Mouse (Mus musculus): ENCODE measurements around the gene Epc2.

The Epc2 gene

GRCm38 (mm10) chr2:49450931-49451636 is at the start of gene Epc2:
TSS of gene Epc2 (plus strand) at chr2:49451486.
- in situ Hi-C loops (cut with MboI, MseI): no loop called here

GRCm38 (mm10) chr2:49405954-49406353 is 45.3 kb upstream of the Epc2 start:
- in situ Hi-C loops (cut with MboI, MseI): loop anchor here in 1 of 2 experiments (10.0 kb wide), 1 partner anchor 1039 kb away; no protein-coding TSS in a partner anchor

GRCm38 (mm10) chr2:49411685-49412084 is 39.6 kb upstream of the Epc2 start:
- in situ Hi-C loops (cut with MboI, MseI): no loop called here

- in situ Hi-C loops (cut with MboI, MseI): no loop called here
These were observed 38.7 kb upstream of the Epc2 start for GRCm38 (mm10) chr2:49412576-49412975.

- in situ Hi-C loops (cut with MboI, MseI): no loop called here
These were observed 35.4 kb upstream of the Epc2 start for GRCm38 (mm10) chr2:49415868-49416267.

- in situ Hi-C loops (cut with MboI, MseI): no loop called here
These were observed 34.2 kb upstream of the Epc2 start for GRCm38 (mm10) chr2:49417018-49417604.

- in situ Hi-C loops (cut with MboI, MseI): loop anchor here in 1 of 2 experiments (10.0 kb wide), 1 partner anchor 176 kb away; no protein-coding TSS in a partner anchor
These were observed 30.9 kb upstream of the Epc2 start for GRCm38 (mm10) chr2:49420396-49420795.

GRCm38 (mm10) chr2:49423857-49424256 is 27.4 kb upstream of the Epc2 start:
- in situ Hi-C loops (cut with MboI, MseI): loop anchor here in 1 of 2 experiments (10.0 kb wide), 1 partner anchor 179 kb away; no protein-coding TSS in a partner anchor

- in situ Hi-C loops (cut with MboI, MseI): loop anchor here in 1 of 2 experiments (10.0 kb wide), 1 partner anchor 180 kb away; no protein-coding TSS in a partner anchor
These were observed 26.5 kb upstream of the Epc2 start for GRCm38 (mm10) chr2:49424788-49425187.

- in situ Hi-C loops (cut with MboI, MseI): loop anchor here in 1 of 2 experiments (10.0 kb wide), 1 partner anchor 181 kb away; no protein-coding TSS in a partner anchor
These were observed 25.1 kb upstream of the Epc2 start for GRCm38 (mm10) chr2:49426175-49426574.

GRCm38 (mm10) chr2:49431015-49431414 is 20.3 kb upstream of the Epc2 start:
- in situ Hi-C loops (cut with MboI, MseI): loop anchor here in 1 of 2 experiments (10.0 kb wide), 1 partner anchor 1236 kb away; no protein-coding TSS in a partner anchor

- in situ Hi-C loops (cut with MboI, MseI): loop anchor here in 1 of 2 experiments (10.0 kb wide), 1 partner anchor 1238 kb away; no protein-coding TSS in a partner anchor
These were observed 18.1 kb upstream of the Epc2 start for GRCm38 (mm10) chr2:49433211-49433610.

- in situ Hi-C loops (cut with MboI, MseI): loop anchor here in 1 of 2 experiments (10.0 kb wide), 1 partner anchor 49 kb away; no protein-coding TSS in a partner anchor
These were observed 5.0 kb upstream of the Epc2 start for GRCm38 (mm10) chr2:49446238-49446637.

GRCm38 (mm10) chr2:49447586-49448475 is 3.5 kb upstream of the Epc2 start:
- in situ Hi-C loops (cut with MboI, MseI): loop anchor here in 1 of 2 experiments (10.0 kb wide), 1 partner anchor 47 kb away; no protein-coding TSS in a partner anchor

GRCm38 (mm10) chr2:49450467-49450866 is 819 bp upstream of the Epc2 start:
- in situ Hi-C loops (cut with MboI, MseI): no loop called here

GRCm38 (mm10) chr2:49451637-49452211 is 438 bp downstream of the Epc2 start:
- in situ Hi-C loops (cut with MboI, MseI): no loop called here

GRCm38 (mm10) chr2:49452451-49453081 is 1.3 kb downstream of the Epc2 start:
- in situ Hi-C loops (cut with MboI, MseI): no loop called here

GRCm38 (mm10) chr2:49457797-49458196 is 6.5 kb downstream of the Epc2 start:
- in situ Hi-C loops (cut with MboI, MseI): no loop called here

- in situ Hi-C loops (cut with MboI, MseI): loop anchor here in 1 of 2 experiments (5.0 kb wide), 1 partner anchor 42 kb away; no protein-coding TSS in a partner anchor
These were observed 14.5 kb downstream of the Epc2 start for GRCm38 (mm10) chr2:49465672-49466222.

GRCm38 (mm10) chr2:49467038-49467437 is 15.8 kb downstream of the Epc2 start:
- in situ Hi-C loops (cut with MboI, MseI): loop anchor here in 1 of 2 experiments (5.0 kb wide), 1 partner anchor 40 kb away; no protein-coding TSS in a partner anchor
